Mouse (Mus musculus) midbrain, embryonic 10.5 days (tissue): ENCODE results near the gene Spata18. TPM values are rescaled to one million over a fixed set of nuclear protein-coding genes. Genes with fewer than 3 reads are reported as not detected.

Experiments used
- DNase-seq: peaks from one replicate; pipeline ENCODE4 v3.0.0-alpha.2; 2017; ENCODE audit warnings: low spot score
- H3K27ac ChIP-seq: fragments of 300-500 bp; sonication (generic); replicated peaks from 2 replicates; pipeline ENCODE4 v1.5.1; 2016; ENCODE audit warnings: mild to moderate bottlenecking
- H3K27me3 ChIP-seq: fragments of 300-500 bp; sonication (generic); 2 replicates; pipeline ENCODE4 v1.6.1; 2016; ENCODE audit warnings: low read depth, mild to moderate bottlenecking; ENCODE audit not compliant: poor library complexity, severe bottlenecking
- H3K36me3 ChIP-seq: fragments of 300-500 bp; sonication (generic); 2 replicates; pipeline ENCODE4 v1.6.1; 2016; ENCODE audit warnings: mild to moderate bottlenecking, moderate library complexity
- H3K4me1 ChIP-seq: fragments of 300-500 bp; sonication (generic); 2 replicates; pipeline ENCODE4 v1.6.1; 2016
- H3K4me3 ChIP-seq: fragments of 300-500 bp; sonication (generic); 2 replicates; pipeline ENCODE4 v1.5.1; 2016; ENCODE audit warnings: mild to moderate bottlenecking, moderate library complexity
- H3K9me3 ChIP-seq: fragments of 300-500 bp; sonication (generic); replicated peaks from 2 replicates; pipeline ENCODE4 v1.6.1; 2016; ENCODE audit warnings: mild to moderate bottlenecking
- WGBS: fragments of 180-500 bp; shearing (Covaris S2); methylation state at CpG from one replicate; pipeline ENCODE4 v1.1.7; 2016; 5-methylcytosine and 5-hydroxymethylcytosine counted together
- polyA plus RNA-seq: library from polyadenylated mRNA; unstranded; fragments of >200 nt; fragmentation: Nextera tagmentation; extraction: Ambion mirVana; gene quantifications from 2 replicates; pipeline ENCODE4 v1.2.1, GENCODE M21; 2016

The Spata18 gene
- not detected in 2 replicates for polyA plus RNA-seq

GRCm38 (mm10) chr5:73651061-73651854 is at the start of gene Spata18:
TSS of gene Spata18 (plus strand) at chr5:73651379.
- under 1% methylated on average over 57 of the region's 57 CpGs for WGBS
- Histone ChIP-seq H3K4me1 (peaks cover 48% of the 10 kb centered on the region), H3K36me3 (no peaks in the 10 kb centered on the region), H3K27me3 (peaks cover 81% of the 10 kb centered on the region), H3K27ac (peak within 1 kb of the TSS; percentile 25; the same call in 1 of the 2 replicates), H3K4me3 (peak within 1 kb of the TSS; percentile 63), H3K9me3 (no peaks in the 10 kb centered on the region)
- peak; percentile 56 for DNase-seq

- DNase-seq: no peak
- Histone ChIP-seq H3K27me3 (no peaks in the 10 kb centered on the region), H3K4me3 (no peak overlapping the region), H3K9me3 (peaks cover 12% of the 10 kb centered on the region; the same call in 1 of the 2 replicates), H3K36me3 (no peaks in the 10 kb centered on the region), H3K27ac (no peak overlapping the region), H3K4me1 (peaks cover 24% of the 10 kb centered on the region)
- WGBS: 82% methylated on average over 3 of the region's 3 CpGs
Measured at GRCm38 (mm10) chr5:73602865-73603264, 48.3 kb upstream of the Spata18 start.

- H3K9me3 ChIP-seq: peaks cover 12% of the 10 kb centered on the region; the same call in 1 of the 2 replicates
- no peaks in the 10 kb centered on the region for H3K36me3 ChIP-seq
- no peak overlapping the region for H3K27ac ChIP-seq
- peaks cover 16% of the 10 kb centered on the region for H3K4me1 ChIP-seq
- no peaks in the 10 kb centered on the region for H3K27me3 ChIP-seq
- WGBS: 91% methylated on average over 6 of the region's 6 CpGs
- no peak for DNase-seq
- H3K4me3 ChIP-seq: no peak overlapping the region
Measured at GRCm38 (mm10) chr5:73604542-73604941, 46.6 kb upstream of the Spata18 start.

- peaks cover 14% of the 10 kb centered on the region; the same call in 1 of the 2 replicates for H3K9me3 ChIP-seq
- DNase-seq: no peak
- WGBS: 93% methylated on average over 6 of the region's 6 CpGs
- no peaks in the 10 kb centered on the region for H3K27me3 ChIP-seq
- no peak overlapping the region for H3K27ac ChIP-seq
- H3K4me1 ChIP-seq: peaks cover 13% of the 10 kb centered on the region
- H3K4me3 ChIP-seq: no peak overlapping the region
- H3K36me3 ChIP-seq: no peaks in the 10 kb centered on the region
Measured at GRCm38 (mm10) chr5:73604964-73605363, 46.2 kb upstream of the Spata18 start.

- H3K36me3 ChIP-seq: no peaks in the 10 kb centered on the region
- WGBS: 96% methylated on average over 4 of the region's 4 CpGs
- peaks cover 16% of the 10 kb centered on the region; the same call in 1 of the 2 replicates for H3K9me3 ChIP-seq
Measured at GRCm38 (mm10) chr5:73611071-73611470, 40.1 kb upstream of the Spata18 start.

GRCm38 (mm10) chr5:73613296-73613695 is 37.9 kb upstream of the Spata18 start:
- WGBS: 92% methylated on average over 8 of the region's 8 CpGs

More at GRCm38 (mm10) chr5:73611071-73611470, 40.1 kb upstream of the Spata18 start:
- H3K4me3 ChIP-seq: no peak overlapping the region
- no peak overlapping the region for H3K27ac ChIP-seq
- no peaks in the 10 kb centered on the region for H3K4me1 ChIP-seq
- DNase-seq: no peak
- H3K27me3 ChIP-seq: no peaks in the 10 kb centered on the region

GRCm38 (mm10) chr5:73615211-73615610 is 36.0 kb upstream of the Spata18 start:
- WGBS: 93% methylated on average over 7 of the region's 7 CpGs
- no peak for DNase-seq

More at GRCm38 (mm10) chr5:73613296-73613695, 37.9 kb upstream of the Spata18 start:
- H3K27ac ChIP-seq: no peak overlapping the region
- no peaks in the 10 kb centered on the region for H3K4me1 ChIP-seq
- no peaks in the 10 kb centered on the region for H3K36me3 ChIP-seq
- peaks cover 7% of the 10 kb centered on the region; the same call in 1 of the 2 replicates for H3K9me3 ChIP-seq
- no peak for DNase-seq
- H3K4me3 ChIP-seq: no peak overlapping the region
- H3K27me3 ChIP-seq: no peaks in the 10 kb centered on the region

GRCm38 (mm10) chr5:73618969-73619368 is 32.2 kb upstream of the Spata18 start:
- Histone ChIP-seq H3K36me3 (no peaks in the 10 kb centered on the region), H3K4me3 (no peak overlapping the region), H3K27ac (no peak overlapping the region), H3K9me3 (no peaks in the 10 kb centered on the region), H3K4me1 (peaks cover 6% of the 10 kb centered on the region), H3K27me3 (no peaks in the 10 kb centered on the region)
- WGBS: 87% methylated on average over 1 of the region's 1 CpGs
- DNase-seq: no peak

More at GRCm38 (mm10) chr5:73615211-73615610, 36.0 kb upstream of the Spata18 start:
- Histone ChIP-seq H3K4me1 (0 out of 2 replicates have a peak, but pooled peaks cover under 1% of the 10 kb centered on the region), H3K27ac (no peak overlapping the region), H3K27me3 (no peaks in the 10 kb centered on the region), H3K9me3 (peaks cover 3% of the 10 kb centered on the region; the same call in 1 of the 2 replicates), H3K36me3 (no peaks in the 10 kb centered on the region), H3K4me3 (no peak overlapping the region)

- DNase-seq: no peak
Measured at GRCm38 (mm10) chr5:73625505-73625904, 25.7 kb upstream of the Spata18 start.

GRCm38 (mm10) chr5:73626842-73627241 is 24.3 kb upstream of the Spata18 start:
- Histone ChIP-seq H3K36me3 (no peaks in the 10 kb centered on the region), H3K4me1 (peaks cover 16% of the 10 kb centered on the region), H3K27ac (no peak overlapping the region), H3K9me3 (no peaks in the 10 kb centered on the region), H3K4me3 (no peak overlapping the region), H3K27me3 (no peaks in the 10 kb centered on the region)
- DNase-seq: no peak
- 93% methylated on average over 7 of the region's 7 CpGs for WGBS

More at GRCm38 (mm10) chr5:73625505-73625904, 25.7 kb upstream of the Spata18 start:
- Histone ChIP-seq H3K36me3 (no peaks in the 10 kb centered on the region), H3K27ac (no peak overlapping the region), H3K4me1 (peaks cover 8% of the 10 kb centered on the region), H3K4me3 (no peak overlapping the region), H3K9me3 (no peaks in the 10 kb centered on the region), H3K27me3 (no peaks in the 10 kb centered on the region)
- 85% methylated on average over 1 of the region's 1 CpGs for WGBS

- no peaks in the 10 kb centered on the region for H3K9me3 ChIP-seq
- H3K27ac ChIP-seq: no peak overlapping the region
- no peaks in the 10 kb centered on the region for H3K27me3 ChIP-seq
- DNase-seq: no peak
- 48% methylated on average over 4 of the region's 4 CpGs for WGBS
- H3K36me3 ChIP-seq: no peaks in the 10 kb centered on the region
- peaks cover 20% of the 10 kb centered on the region for H3K4me1 ChIP-seq
- no peak overlapping the region for H3K4me3 ChIP-seq
Measured at GRCm38 (mm10) chr5:73627559-73627958, 23.6 kb upstream of the Spata18 start.

- Histone ChIP-seq H3K9me3 (no peaks in the 10 kb centered on the region), H3K36me3 (no peaks in the 10 kb centered on the region), H3K27ac (no peak overlapping the region), H3K4me1 (peaks cover 20% of the 10 kb centered on the region), H3K4me3 (no peak overlapping the region), H3K27me3 (no peaks in the 10 kb centered on the region)
- 74% methylated on average over 15 of the region's 15 CpGs for WGBS
- no peak for DNase-seq
Measured at GRCm38 (mm10) chr5:73627991-73628390, 23.2 kb upstream of the Spata18 start.

- peaks cover 9% of the 10 kb centered on the region; the same call in 1 of the 2 replicates for H3K9me3 ChIP-seq
- peaks cover 20% of the 10 kb centered on the region for H3K4me1 ChIP-seq
- no peak overlapping the region for H3K4me3 ChIP-seq
- no peak overlapping the region for H3K27ac ChIP-seq
- no peaks in the 10 kb centered on the region for H3K27me3 ChIP-seq
- 91% methylated on average over 5 of the region's 5 CpGs for WGBS
- peaks cover 16% of the 10 kb centered on the region for H3K36me3 ChIP-seq
- no peak for DNase-seq
Measured at GRCm38 (mm10) chr5:73630141-73630540, 21.0 kb upstream of the Spata18 start.
